Mouse (Mus musculus) lung, postnatal 4 days (tissue): ENCODE measurements around the gene Zfp365.

Experiments used
- DNase-seq, 2 experiments: peaks; one replicate each; pipeline ENCODE4 v3.0.0; 2021

Zfp365 gene

GRCm38 (mm10) chr10:67912337-67912776, at the start of gene Zfp365:
TSS of gene Zfp365 (minus strand) at chr10:67912662.
- DNase-seq, result peak; percentile 70 to 80

DNA sequence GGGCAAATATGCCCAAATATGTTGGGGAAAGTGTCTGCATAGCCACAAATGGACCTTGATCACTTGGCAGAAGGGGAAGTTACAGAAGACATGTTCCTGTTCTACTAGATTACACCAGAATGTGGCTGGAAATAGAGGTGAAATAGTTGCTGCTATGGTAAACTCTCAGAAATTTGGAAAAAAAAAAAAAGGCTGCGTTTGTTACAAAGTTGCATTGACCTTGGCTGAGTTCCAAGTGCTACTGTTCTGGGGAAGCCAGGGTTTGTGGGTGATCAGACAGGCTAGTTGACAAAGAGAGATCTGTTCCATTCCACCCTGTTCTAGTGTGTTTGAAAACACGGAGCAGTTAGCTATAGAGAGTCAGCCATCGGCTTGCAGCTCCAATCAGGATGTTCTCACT, 47.5 kb upstream of the Zfp365 start:
- no peak for DNase-seq

- DNase-seq, result no peak
These were observed 43.5 kb upstream of the Zfp365 start for GRCm38 (mm10) chr10:67955982-67956381.

GRCm38 (mm10) chr10:67951690-67952089, 39.2 kb upstream of the Zfp365 start:
- DNase-seq, result no peak

DNA sequence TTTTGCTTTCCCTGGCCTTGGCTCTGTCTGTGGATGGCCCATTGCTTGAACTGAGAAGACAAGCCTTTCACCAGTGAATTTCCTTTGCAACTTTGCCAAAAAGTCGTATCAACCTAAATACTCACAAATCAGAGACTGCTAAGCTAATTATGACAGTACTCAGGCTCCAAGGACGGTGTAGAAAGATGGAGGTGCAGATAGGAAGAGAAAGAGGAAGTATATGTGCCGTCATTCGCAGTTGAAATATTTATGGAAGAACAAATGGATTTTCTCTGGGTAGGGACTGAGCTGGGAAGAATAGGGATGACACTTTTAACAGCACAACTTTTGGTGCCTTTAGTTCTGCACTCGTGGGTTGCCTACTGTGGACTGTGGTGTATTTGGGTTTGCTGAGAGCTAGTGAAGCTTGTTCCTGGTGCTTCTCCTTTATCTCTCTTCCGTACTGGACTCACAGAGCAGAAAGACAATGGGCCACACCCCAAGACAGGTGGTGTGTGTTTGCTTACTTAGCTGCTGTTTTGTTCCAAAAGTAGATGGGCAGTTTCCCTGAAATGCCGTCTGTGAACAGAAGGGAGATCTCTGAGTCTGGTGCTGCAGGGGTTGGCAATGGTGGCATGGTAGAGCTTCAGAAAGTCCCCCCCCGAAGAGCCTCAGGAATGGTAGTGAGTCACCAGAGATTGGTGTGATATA, 37.7 kb upstream of the Zfp365 start:
- DNase-seq, result no peak

DNA sequence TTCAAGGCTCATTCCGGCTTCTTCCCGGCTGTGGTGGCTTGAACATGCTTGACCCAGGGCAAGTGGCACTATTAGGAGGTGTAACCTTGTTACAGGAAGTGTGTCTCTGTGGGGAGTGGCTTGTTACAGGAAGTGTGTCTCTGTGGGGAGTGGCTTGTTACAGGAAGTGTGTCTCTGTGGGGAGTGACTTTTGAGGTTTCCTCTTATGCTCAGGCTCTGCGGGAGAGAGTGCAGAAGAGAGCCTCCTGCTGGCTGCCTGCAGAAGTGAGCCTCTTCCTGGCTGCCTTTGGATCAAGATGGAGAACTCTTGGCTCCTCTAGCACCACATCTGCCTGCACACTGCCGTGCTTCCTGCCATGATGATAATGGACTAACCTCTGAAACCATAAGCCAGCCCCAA, 31.1 kb upstream of the Zfp365 start:
- no peak for DNase-seq

GRCm38 (mm10) chr10:67939546-67939945, 27.1 kb upstream of the Zfp365 start:
- DNase-seq, result no peak

DNA sequence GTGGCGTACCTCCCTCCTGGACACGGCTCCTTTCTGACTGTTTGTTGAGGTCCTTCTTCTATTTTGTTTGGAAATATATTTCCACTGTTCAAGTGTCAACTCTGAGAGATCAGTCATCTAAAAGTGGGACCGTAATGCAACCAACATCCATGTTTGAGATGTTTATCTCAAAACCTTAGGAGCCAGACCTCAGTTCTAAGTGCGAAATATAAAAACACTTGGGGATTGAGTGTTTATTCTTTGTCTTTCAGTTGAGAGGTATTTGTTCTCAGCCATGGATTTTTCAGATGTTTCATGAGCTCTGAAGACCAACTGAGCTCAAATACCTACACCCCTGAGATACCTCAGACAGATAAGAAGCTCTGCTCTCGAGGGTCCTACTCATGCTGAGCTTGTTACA, 25.3 kb upstream of the Zfp365 start:
- no peak for DNase-seq

GRCm38 (mm10) chr10:67936944-67937343, 24.5 kb upstream of the Zfp365 start:
- no peak for DNase-seq

GRCm38 (mm10) chr10:67932780-67933179, 20.3 kb upstream of the Zfp365 start:
- no peak for DNase-seq

DNA sequence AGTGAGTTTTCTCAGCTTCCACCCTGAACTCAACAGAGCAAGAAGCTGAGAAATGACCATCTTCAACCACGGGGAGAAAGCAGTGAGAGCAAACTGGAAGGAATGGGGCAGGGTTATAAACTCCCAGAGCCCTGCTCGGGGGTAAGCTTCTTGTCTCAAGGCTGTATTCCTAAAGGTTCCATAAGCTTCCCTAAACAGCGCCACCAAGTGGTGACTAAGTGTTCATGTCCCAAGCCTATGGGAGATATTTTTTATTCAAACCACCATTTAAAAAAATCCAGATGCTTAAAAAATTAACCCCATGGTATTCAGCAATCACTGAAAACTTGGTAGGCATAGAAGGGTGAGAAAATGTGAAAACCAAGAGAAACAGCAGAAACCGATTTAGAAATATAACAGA, 18.9 kb upstream of the Zfp365 start:
- DNase-seq, result no peak

GRCm38 (mm10) chr10:67928584-67928983, 16.1 kb upstream of the Zfp365 start:
- DNase-seq, result no peak

DNA sequence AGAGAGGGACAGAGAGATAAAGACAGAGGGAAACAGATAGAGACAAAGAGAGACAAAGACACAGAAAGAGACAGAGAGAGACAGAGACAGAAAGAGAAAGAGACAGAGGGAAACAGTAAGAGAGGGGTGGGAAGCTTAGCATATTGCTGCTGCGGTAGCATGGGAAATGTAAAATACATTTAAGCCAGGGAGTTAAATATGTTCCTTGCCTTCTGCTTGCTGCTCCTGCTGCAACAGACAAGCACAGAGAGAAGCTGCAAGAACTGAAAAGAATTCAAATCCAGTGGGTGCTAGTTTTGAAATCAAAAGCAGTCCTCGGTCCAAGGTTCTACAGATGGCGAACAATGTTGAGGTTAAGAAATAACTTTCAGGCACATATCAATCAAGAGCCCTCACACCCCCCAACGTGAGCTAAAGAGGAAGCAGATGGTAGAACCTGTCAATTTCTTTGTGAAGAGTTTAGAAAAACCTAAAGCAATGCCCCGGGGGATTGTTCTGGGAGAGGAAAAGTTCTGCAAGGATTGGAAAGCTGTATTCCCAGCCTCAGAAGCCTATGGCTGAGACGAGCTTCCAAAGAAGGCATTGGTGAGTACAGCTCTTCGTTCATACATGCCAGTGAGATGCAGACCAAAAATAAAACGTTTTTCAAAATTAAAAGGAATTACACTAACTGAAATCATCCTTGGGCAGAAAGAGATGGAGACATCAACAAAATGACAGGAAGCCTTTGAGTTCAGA, 15.4 kb upstream of the Zfp365 start:
- no peak for DNase-seq

GRCm38 (mm10) chr10:67924030-67924429, 11.6 kb upstream of the Zfp365 start:
- DNase-seq, result no peak

GRCm38 (mm10) chr10:67921777-67922176, 9.3 kb upstream of the Zfp365 start:
- no peak for DNase-seq

DNA sequence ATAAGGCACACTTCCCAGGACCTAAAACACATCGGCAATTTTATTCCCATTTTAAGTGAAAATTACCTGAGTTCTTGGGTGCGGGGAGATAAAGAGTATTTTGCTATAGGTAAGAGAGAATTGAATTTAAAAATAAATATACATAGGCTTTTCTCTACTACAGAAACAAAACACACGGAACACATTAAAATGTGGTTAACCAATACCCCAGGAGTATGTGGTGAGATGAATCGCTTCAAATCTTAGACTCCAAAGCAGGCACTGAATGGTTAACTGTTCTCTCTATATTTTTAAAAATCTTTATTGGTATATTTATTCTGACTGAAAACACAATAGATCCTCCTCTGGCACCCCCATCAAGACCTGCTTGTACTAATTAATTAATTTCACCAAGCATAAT, 7.2 kb upstream of the Zfp365 start:
- DNase-seq, result no peak

DNA sequence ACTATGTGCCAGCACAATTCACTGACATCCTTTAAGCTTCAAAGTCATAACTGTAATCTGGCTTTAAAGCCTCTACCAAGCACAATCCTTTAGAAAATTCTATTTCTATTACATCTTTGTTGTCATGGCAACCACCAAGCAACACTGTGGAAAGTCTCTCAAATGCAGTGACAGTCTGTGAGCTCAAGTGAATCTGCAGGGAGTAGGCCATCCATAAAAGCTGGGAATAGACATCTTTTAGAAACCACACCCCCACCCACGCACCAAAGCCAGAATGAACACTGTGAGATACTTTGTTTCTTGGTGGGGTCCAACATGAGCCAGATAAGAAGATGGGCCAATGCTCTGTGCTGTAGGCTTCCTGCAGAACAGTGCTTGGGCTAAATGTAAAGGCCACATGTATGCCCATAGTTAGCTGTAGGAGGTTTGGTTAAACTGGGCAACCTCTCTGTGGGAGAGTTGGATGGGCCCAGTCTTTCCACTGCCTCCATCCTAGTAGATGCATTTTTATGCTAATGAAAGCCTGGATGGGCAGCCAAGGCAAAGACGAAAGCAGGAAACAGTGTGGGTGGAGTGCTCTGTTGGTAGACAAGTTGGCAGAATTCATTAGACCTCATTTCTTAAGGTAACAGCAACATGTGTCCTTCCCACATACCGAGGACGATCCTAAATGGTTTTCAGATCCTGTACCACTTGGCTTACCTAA, 5.9 kb upstream of the Zfp365 start:
- no peak for DNase-seq

GRCm38 (mm10) chr10:67917356-67917755, 4.9 kb upstream of the Zfp365 start:
- no peak for DNase-seq

DNA sequence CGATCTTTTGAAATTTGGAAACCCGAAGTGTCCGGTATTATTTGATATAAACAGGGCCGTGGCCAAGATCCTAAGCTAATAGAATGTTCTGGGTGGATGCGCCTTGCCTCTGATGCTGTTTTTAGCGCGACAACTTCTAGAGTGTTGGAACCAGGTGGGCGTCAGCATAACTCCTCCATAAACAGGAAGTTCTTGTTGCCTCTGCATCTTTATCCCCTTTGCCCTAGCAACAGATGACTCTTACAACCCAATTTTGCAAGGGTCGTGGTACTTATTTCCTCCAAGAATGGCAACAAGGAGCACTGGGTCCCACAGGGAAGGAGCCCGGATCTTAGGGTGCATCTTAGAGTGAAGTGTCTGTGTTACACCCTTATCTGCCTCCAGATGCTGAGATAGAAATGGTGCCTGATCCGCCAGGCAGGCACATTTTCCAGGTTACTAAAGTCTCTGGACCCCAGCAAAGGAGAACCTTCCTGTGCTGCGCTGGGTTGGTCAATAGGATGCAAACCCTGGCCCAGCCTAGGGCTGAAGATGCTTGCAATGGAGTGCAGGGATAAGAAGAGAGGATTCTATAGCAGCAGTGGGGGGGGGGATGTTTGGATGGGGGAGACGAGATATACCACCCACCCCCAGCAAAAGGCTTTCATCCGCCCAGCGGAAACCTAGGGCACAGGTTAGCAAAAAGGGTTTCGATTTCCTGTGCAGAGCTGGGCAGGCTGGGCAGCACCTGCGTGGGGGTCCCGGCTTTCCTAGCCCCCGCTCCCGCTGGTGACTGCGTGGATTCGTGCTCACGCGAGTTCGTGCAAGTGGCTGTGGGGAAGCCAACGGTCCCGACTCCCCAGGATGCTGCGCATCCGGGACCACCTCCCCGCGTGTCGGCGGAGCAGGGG, 770 bp downstream of the Zfp365 start:
- DNase-seq, result no peak

DNA sequence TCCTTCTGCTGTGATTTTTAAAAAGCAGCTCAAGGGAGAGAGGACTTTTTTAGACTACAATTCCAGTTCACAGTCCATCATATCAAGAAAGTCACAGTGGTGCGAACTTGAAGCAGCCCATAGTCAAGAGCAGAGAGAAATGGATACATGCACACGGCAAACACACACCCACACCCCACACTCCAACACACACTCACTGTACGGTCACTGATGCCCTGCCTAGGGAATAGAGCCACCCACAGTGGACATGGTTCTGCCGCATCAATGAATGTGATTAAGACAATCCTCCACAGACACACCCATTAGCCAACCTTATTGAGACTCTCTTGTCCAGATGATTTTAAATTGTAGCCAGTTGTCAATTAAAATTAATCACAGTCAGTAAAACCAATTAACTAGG, 4.5 kb downstream of the Zfp365 start:
- DNase-seq, result no peak

DNA sequence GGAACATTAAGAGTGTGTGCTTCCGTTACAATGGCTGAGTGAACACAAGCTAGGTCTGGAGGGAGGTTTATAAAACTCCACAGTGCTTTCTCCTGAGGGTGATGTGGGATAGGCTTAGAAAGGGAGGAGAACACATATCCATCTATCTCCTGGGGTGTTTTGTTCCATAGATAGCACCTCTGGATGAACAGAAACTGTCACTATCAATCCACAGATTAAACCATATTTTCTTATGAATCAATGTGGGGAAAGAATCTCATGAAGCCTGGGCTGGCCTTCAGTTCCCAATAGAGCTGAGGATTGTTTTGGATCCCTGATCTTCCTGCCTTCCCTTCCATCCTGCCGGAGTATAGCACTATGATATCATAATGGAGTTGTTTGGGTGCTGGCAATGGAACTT, 5.5 kb downstream of the Zfp365 start:
- no peak for DNase-seq

- DNase-seq, result no peak
These were observed 6.4 kb downstream of the Zfp365 start for GRCm38 (mm10) chr10:67906063-67906462.

- DNase-seq, result no peak
These were observed 9.1 kb downstream of the Zfp365 start for GRCm38 (mm10) chr10:67903387-67903786.
